Mouse (Mus musculus) Muller cell, postnatal 12 days (primary cell): ENCODE measurements around the gene Nav2.

Source experiments
- DNase-seq: peaks from one replicate; pipeline ENCODE4 v3.0.0-alpha.2; 2015; ENCODE audit errors: inconsistent ontology term

Nav2 gene

DNA sequence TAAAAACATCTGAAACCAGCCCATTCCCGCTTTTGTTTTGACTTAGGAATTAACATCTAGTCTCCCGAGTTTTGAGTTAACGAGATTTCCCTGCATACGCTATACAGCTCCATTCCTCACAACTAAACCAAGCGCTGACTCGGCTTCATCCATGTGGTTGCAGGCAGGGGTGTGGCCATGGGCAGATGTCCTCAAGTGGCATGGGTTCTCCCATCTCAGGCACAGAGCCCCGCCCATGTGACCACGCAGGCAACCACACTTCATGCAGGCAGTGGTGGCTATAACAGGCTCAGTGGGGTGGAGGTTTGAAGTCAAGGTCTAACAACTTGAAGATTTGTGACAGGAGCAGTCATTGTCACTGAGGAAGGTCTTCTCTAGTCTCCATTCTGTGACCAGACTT lies 138.8 kb downstream of the Nav2 start:
- DNase-seq = no peak

DNA sequence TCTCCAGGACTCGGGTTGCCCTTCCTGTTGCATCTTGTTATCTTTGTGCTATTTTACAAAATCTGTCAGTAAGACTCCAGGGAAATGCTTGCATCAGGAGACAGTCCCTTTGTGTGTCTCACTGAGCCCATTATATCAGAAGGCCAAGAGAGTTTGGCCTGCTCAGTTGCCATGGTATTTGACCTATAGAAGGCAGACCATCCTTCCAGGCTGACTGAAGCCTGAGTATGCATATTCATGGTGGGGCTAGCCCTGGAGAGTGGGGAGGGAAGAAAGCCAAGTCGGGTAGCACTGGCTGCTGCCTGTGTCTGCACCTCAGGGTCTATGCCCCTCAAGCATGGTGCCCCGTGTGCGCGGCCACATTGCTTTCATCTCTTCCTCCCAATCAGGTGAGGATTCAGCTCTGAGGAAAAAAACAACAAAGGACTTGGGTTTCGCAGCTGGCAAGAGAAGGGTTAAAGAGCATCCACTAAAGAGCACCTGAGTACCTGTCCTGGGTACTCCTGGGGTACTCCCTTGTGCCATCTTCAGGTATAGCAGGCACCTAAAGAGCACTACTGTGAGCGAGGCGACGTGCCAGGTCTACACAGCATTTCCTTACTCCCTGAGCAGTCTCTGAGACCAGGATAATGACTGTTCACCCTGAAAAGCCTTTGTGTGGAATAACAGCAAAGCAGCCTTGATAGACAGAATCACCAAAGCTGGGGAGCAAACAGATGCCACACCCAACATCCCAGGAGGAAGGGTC lies 144.5 kb downstream of the Nav2 start:
- no peak for DNase-seq

DNA sequence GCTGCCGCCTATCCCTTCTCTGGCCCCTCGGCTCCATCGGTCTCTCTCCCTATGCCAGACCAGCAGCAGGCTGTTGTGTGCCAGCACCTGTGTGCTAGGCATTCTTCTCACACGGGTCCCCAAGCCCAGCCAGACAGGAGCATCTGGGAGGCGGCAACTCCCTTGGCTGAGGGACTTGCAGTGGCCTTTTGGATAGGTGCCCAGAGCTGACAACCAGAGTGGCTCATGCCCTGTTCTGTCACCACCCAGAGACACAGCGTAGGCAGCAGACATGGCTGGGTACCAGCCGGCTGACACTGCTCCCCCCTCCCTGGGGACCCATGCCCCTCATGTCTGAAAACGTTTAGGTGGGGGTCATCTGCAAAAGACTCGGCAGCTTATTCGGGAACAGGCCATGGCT lies 146.8 kb downstream of the Nav2 start:
- DNase-seq = peak; percentile 35

DNA sequence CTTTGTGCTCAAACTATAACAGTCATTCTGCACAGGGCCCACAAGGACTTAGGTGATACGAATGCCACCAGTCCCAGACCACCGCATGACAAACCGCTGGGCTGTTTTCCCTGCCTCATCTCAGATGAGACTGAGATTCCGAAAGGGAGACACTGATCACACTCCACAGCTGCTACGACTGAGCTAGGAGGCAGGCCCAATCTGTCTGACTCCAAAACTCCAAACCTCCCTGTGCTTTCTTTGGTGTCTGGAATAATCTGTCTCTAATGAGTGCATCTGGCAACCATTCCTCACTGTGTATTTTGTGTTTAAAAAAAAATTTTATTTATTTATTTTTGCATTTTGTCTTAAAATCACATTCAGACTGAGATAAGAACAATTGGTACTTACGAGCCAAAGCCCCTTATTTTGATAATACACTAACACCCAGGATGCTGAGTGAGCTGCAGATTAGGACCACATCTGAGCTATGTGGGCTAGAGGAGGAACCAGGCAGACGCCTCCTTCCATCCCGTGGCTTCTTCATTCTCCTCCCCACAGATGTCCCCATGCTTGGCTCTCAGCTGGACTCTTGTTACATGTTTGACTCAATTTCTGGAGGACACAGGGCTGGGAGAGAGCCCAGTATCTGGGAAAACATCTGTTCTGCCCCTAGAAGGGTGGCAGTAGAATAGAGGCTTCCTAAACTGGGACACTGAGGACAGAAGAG lies 149.9 kb downstream of the Nav2 start:
- DNase-seq = no peak

DNA sequence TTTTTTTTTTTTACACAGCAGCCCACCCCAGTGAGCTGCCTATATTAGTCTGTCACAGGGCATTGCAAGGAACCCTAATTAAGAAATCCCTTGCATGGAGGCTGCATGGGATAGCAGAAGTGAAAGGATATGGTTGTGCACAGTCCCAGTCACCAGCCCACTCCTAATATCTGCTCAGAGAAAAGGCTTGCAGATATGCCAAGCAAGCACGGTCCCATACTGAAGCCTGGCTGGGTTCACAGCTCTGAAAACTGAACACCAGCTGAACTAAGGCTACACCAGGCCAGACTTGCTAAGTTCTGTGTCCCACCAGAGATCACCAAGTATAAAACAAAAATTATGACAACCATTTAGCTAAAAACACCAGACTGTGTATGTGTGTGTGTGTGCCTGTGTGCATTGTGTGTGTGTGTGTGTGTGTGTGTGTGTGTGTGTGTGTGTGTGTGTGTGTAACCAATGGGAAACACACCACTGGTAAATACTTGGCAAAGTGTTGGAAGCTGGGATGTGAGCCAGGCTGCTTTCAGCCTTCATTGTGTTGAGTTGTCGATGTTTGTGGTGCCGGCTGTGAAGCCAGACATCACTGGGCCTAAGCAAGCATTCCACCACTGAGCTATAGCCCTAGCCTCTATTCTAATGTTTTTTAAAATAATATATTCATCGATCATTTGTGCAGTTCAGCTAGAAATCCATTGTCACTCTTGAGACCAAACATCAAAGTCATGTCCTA lies 156.4 kb downstream of the Nav2 start:
- peak; percentile 66 for DNase-seq

DNA sequence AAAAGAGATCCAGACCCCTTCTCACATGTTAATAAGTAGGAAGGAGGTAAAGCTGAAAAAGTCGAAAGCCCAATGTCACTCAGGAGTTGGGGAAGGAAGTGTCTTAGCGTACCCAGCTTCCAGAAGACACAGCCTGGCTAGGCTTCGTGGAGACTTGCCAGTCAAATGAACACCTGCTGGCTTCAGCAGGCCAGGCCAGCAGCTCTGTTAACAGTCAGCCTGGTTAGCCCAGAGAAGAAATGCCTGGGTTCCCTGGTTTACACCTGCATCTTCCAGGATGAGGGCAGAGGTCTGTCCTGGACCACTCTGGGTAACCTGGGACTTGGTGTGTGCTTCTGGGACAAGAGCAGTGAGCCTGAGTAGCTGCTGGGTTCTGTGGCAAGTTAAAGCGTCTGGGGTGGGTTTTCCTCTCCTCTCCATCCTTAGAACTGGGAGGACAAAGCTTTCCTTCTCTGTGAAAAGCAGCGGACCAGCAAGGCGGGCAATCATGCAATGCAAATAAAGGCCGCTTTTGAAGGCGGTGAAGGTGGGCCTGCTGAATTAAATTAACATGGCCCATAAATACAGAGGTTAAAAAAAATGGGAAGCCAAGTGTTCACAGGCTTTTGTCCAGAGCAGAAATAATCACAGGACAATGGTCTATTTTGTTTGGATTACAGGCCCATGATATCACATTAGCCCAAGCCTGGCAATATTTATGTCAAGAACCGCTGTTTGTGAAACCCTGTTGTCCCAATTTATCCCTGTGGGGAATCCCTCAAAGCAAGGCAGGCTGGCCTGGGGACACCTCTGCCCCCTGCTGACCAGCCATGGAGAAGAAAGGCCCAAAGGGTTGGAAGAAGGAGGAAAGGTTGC lies 157.3 kb downstream of the Nav2 start:
- DNase-seq = peak; percentile 40

DNA sequence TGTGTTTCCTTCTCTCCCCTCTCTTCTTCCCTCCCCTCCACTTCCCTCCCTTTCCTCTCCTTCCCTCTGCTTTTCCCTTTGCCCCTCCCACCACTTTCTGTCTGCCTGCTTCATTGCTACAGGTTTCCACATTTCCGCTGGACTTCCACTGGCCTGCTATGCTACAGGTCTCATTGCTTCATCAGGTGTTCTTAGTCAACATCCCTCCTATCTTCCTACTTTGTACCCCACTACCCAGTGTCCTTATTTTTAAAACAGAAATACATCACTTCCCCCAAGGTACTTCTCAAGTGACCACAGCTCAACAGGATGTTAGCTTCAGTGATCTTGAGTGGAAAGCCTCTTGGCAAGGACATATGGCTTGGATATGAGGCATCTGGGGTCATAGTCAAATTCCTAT lies 158.3 kb downstream of the Nav2 start:
- DNase-seq = no peak

DNA sequence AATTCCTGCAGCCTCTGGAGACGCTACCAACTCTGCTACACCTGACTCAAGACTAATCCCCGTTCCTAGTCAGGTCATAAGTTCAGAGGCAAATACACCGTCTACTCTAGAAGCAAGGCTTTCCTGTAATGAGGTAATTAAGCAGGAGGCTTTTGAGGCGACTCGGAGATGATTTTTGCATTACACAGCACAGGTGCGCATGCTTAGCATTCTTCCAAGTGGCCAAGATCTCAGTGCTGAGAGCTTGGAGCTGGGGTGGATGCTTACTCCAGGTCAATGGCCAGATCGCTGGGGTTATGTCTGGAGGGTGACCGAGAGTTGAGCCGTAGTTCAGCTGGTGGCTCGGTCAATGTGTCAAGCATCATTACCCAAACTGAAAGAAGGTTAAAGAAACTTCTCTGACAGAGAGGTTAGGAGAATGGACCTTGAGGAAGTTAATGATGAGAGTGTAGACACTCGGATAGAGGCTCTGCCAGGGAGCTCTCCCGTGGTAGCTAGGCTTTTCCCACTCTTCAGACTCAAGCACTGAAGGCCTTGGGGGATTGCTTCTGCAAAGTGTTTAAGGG lies 161.0 kb downstream of the Nav2 start:
- DNase-seq = peak; percentile 66

DNA sequence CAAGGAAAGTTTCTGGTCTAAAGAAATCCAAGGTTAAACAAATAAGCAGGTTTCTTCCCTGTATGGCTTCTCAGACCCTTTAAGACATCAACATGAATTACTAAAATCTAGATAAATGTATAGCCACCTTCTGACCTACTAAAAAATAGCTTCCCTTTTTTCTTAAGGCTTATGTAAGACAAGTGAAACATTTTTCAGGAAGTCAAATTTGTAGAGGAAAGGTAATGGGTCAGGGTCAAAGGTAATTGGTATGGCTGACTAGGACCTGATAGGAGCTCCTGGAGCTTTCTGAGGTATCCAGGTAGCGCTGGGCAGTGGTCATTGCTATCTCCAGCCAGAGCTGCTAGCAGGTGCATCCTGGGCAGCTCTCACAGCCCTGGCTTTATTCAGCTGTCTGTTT lies 162.1 kb downstream of the Nav2 start:
- no peak for DNase-seq

DNA sequence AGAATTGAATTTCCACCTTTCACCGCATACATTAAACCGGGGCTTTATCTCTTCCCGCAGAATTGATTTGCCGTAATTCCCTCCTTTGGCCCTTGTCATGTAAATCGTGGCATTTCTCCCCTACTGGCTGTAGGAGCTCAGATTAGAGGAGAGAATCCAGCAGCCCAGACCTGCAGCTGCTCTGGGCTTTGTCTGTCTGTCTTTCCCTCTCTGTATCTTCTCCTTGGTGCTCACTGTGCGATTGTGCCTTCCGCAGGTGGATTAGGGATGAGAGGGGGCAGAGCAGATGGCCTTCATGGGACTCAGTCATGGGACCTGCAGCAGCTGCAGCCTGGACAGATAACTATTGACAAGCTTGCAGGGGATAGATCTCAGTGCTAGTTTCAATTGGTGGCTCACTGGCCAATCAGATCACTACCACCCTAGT lies 162.6 kb downstream of the Nav2 start:
- no peak for DNase-seq

DNA sequence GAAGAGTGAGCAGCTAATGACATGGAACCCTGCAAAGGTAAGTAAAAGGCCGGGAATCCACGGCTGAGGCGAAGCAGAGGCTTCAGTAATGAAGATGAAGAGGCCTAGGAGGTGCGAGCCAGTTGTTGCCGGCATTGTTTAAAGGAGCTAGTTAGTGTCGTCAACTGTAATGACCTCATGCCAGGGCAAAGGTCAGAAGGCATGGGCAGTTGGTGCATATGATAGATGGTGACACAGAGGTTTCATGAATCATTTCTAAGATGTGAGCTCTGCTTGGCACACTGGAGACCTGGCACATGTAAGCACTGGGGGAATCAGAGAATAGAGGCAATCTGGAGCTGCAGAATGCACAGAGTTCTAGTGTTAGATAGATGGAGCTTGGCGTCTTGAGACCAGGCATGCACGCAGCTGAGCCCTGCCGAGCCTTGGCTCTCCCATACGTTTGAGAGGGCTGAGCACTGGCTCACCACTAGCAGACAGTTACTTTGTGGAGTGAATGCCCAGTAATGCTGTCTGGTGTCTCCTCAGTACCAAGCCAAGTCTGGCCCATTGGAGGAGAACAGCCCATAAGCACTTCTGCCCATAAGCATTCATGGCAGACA lies 166.9 kb downstream of the Nav2 start:
- DNase-seq = no peak

DNA sequence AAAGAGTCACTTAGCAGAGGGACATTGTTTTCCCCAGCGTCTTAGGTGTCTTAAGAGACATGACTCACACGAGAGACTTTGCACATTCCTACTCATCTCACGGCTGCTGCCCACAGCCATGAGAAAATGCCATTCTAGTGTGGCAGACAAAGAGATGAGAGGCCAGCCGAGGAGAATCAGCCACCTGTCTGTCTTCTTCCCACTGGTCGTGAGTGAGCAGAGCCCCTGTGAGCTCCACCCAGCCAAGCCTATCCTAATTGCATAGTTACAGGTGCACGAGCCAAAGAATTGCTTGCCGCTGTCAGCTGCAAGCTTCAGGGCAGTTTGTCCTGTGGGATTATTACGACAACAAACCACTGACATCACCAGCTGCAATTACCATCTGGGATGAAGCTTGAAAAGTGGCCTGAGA lies 167.8 kb downstream of the Nav2 start:
- DNase-seq = peak; percentile 60

DNA sequence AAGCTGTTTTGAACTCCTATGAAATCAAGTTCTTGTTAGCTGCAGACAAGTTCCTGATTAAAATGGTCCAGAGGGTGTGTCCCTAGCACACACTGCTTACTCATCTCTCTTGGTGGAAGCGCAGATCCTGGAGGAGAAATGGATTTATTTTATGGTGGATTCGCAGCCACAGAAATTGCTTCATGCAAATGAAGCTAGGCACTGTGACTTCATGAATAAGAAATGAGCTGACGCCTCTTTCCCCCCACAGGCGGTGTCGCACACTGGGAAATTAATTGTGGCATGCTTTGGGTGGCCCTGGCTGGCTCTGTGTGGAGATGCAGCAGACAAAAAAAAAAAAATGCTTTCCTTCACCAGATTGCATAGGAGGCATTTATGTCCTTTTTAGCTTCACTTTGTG lies 170.4 kb downstream of the Nav2 start:
- no peak for DNase-seq

DNA sequence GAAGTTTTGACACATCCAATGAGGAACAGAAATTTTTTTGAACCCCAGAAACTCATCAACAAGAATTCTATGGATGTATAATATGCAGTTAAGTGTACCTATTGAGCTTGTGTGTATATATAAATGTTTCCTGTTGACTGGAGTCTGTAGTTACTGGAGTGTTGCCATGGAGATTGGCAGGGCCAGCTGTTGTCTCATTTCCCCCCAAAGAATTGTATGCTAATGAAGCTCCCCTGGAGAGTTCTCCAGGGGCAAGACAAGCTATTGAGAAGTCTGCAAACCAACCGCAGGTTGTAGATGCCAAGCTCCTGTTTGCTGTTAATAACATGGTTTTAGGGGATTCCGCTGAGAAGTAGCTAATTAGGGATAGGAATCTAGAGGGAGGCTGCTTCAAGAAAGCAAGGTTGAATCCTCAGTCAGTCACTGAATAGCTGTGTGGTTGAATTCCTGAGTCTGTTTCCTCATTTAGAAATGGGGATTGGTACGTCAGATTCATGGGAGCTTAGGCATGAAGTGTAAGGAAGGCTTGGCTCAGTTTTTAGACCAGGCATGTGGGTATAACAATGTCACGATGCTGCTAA lies 174.2 kb downstream of the Nav2 start:
- DNase-seq = peak; percentile 22

DNA sequence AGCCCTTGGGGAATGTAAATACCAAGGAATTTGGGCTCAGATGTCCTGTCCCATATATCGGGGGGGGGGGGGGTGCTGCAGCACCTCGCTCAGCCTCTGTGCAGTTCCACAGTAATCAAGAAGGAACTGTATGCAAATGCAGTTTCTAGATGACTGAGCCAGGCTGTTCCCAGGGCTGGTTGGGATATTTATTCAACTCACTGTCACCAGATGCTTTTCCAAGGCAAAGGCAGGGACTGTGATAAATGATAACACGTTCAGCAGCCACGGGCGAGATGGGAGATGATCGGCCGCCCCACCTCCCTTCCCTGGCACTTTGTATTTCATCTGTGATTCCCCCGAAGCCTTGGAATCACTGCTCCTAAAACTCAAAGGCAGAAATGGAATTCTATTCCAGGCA lies 176.3 kb downstream of the Nav2 start:
- no peak for DNase-seq

DNA sequence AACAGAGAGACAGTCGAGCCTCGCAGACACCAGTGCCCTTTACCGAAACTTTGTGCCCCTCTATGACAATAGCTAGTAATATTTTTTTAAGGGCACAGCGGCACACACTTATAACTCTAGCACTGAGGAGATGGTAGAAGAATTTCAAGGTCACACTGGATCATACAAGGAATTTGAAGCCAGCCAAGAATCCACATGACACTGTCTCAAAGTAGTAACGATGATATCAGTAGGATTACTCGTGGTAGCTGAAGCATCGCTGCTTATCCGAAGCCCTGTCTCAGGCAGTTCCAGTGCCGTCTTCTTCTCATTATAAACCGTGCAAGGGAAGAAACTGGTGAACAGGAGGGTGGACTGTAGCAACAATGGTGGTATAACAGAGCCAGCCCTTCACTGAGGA lies 177.2 kb downstream of the Nav2 start:
- DNase-seq = no peak

DNA sequence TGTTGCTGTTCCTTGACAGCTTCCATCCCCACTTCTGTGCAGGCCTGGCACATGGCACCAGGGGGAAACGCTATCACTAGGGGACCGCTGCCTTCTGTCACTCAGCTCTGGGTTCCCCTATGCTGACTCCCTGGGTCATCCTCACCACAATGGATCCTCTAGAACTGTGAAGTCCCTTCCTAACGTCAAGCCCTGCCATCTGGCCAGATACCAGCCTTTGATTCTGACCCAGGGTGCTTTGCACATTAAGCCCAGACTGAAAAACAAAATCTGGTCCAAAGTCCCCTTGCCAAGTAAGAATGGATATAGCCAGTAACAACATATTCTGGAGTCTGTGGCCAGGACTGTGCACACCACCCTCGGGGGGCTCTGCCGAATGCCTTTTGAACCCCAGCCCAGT lies 178.6 kb downstream of the Nav2 start:
- no peak for DNase-seq

DNA sequence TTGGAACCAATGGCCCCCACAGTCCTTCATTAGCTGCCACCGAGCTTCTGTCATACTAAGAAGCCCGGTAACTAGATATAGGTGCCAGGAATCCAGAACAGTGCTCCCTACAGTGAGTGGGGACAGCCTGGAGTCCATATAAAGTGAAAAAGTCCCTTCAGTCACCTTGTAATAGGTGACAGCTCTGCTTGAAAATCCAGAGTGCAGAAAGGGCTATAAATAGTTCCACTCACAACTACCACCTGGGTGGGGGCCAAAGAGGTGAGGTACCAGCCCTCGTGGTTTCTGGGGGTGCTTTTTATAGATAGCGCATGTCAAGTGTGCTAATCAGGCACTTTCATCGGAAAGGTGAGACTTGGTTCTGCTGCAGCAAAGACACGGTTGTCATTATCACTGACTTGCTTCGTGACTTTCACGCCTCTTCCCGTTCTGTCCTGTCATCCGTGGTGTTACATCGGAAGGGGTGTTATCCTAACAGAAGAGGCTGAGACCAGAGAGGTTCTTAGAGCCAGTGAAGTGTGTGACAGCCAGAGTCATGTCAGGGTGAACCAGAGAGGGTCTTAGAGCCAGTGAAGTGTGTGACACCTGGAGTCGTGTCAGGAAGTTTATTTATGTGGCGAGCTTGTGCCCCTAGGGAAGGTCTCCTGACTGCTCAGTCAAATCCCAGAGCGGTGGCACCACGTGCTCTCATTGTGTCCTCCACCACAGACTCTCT lies 179.8 kb downstream of the Nav2 start:
- DNase-seq = no peak

DNA sequence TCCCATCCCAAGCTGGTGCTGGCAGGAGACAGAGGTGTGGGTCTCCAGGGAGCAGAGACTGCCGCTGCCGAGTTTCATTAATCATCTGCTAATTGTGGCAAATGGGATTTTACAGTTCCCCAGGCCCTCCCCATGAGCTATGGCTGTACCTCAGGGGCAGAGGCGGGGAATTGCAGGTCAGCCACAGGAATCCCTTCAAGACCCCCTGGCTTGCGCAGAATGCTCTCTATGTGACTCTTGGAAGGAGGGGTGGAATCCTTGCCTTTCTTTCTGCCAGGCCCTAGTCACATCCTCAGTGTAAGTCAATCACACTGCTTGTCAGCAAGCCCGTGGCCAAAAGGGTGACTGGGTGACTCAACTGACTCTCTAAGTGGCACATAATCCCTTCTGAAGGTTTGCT lies 182.9 kb downstream of the Nav2 start:
- DNase-seq = peak; percentile 18

DNA sequence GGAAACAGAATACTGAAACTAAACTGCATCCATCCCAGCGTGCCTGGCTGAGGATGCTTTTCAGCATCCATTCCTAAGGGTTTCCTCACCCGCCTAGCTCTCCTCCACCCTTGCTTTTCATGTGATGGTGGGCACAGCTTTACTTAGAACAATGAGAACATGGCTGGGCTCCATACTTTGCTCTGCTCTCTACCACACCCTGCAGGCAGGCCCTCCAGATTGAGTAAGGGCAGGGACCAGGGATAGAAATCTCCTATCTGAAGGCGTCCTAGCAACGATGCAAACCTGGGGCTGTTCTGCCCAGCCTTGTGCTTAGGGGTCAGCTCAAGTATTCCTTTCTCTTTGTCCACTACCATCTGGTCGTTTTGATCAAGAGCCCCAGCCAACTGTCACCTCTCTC lies 183.4 kb downstream of the Nav2 start:
- no peak for DNase-seq
